Mouse (Mus musculus) R1 (cell line): Measurements from ENCODE around the gene Tmem206.

ENCODE experiments used
- DNase-seq: peaks from one replicate; pipeline ENCODE4 v3.0.0-alpha.2; 2018; ENCODE audit warnings: low read depth, low spot score

Tmem206 gene

GRCm38 (mm10) chr1:191307766-191308455, 17.8 kb upstream of the Tmem206 start:
- peak; percentile 78 for DNase-seq

- DNase-seq: no peak
Measured at GRCm38 (mm10) chr1:191311296-191311898, 14.3 kb upstream of the Tmem206 start.

- DNase-seq: peak; percentile 87
Measured at GRCm38 (mm10) chr1:191312513-191312941, 13.2 kb upstream of the Tmem206 start.

GRCm38 (mm10) chr1:191313158-191313557, 12.6 kb upstream of the Tmem206 start:
- no peak for DNase-seq

GRCm38 (mm10) chr1:191313926-191314325, 11.8 kb upstream of the Tmem206 start:
- DNase-seq: no peak

- DNase-seq: no peak
Measured at GRCm38 (mm10) chr1:191316818-191317217, 8.9 kb upstream of the Tmem206 start.

GRCm38 (mm10) chr1:191317591-191318196, 8.0 kb upstream of the Tmem206 start, which contains the start of gene Nenf:
Gene Nenf, minus strand, starts transcription at chr1:191318194.
- peak; percentile 64 for DNase-seq

GRCm38 (mm10) chr1:191318686-191319085, 7.0 kb upstream of the Tmem206 start:
- no peak for DNase-seq

GRCm38 (mm10) chr1:191323381-191323780, 2.3 kb upstream of the Tmem206 start:
- DNase-seq: no peak

GRCm38 (mm10) chr1:191324733-191325590, 750 bp upstream of the Tmem206 start:
- no peak for DNase-seq

- DNase-seq: peak; percentile 71
Measured at GRCm38 (mm10) chr1:191326233-191326882, 646 bp downstream of the Tmem206 start.

GRCm38 (mm10) chr1:191327258-191327657, 1.5 kb downstream of the Tmem206 start:
- DNase-seq: no peak

- DNase-seq: no peak
Measured at GRCm38 (mm10) chr1:191328019-191328441, 2.3 kb downstream of the Tmem206 start.

- no peak for DNase-seq
Measured at GRCm38 (mm10) chr1:191330356-191330755, 4.6 kb downstream of the Tmem206 start.

GRCm38 (mm10) chr1:191334500-191334899, 8.8 kb downstream of the Tmem206 start:
- DNase-seq: no peak

- no peak for DNase-seq
Measured at GRCm38 (mm10) chr1:191339876-191340275, 14.2 kb downstream of the Tmem206 start.

GRCm38 (mm10) chr1:191340530-191340929, 14.8 kb downstream of the Tmem206 start:
- DNase-seq: no peak

- no peak for DNase-seq
Measured at GRCm38 (mm10) chr1:191347602-191348001, 21.9 kb downstream of the Tmem206 start.

GRCm38 (mm10) chr1:191348592-191348991, 22.9 kb downstream of the Tmem206 start:
- DNase-seq: no peak

GRCm38 (mm10) chr1:191348996-191349395, 23.3 kb downstream of the Tmem206 start:
- no peak for DNase-seq

GRCm38 (mm10) chr1:191349486-191350037, 23.9 kb downstream of the Tmem206 start:
- DNase-seq: no peak
